Mouse (Mus musculus): ENCODE measurements at regions not wholly inside any gene's neighbourhood (a gene's known extent, or its start where the extent isn't known, plus 50 kb on each side); places are given as distances from the start of the nearest gene placed in this dataset.

DNA sequence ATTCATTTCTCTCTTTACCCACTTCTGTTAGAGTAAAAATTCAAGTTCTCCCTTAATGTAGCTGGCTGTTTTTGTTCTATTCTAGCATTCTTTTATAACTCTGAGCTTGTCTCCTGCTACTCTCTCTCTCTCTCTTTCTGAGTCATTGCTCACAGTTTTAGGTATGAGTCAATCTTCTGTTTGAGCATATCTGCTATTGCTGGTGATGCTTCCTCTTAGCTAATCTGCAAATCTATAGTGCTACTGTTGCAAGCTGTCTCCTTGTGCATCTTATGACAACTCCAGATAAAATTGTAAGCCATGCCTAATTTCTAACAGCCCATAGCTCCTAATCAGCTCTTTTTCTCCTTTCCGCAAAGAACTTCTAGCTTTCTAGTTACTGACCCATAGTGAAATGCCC is 304.5 kb upstream of the Tmem229a start:
- H3K9me3 ChIP-seq (ENCODE audit: low read length) = no peaks in the 10 kb centered on the region
- H3K4me1 ChIP-seq (ENCODE audit: insufficient read depth, low read length) = no peaks in the 10 kb centered on the region
- no peak overlapping the region for H3K4me3 ChIP-seq (ENCODE audit: low read length)
- H3K27ac ChIP-seq (ENCODE audit: low read length) = no peak overlapping the region
- no peak overlapping the region for H3K4me2 ChIP-seq (replicated peaks; ENCODE audit: low read depth, low read length)
- no peak overlapping the region for H3K9ac ChIP-seq (replicated peaks; ENCODE audit: low read length)
- H3K27me3 ChIP-seq (ENCODE audit: insufficient read depth, low read length) = no peaks in the 10 kb centered on the region
- WGBS = 100% methylated on average over 1 of the region's 1 CpGs
- no peak for ATAC-seq (ENCODE audit: low FRiP score, low TSS enrichment)
- H3K36me3 ChIP-seq (ENCODE audit: insufficient read depth, low read length) = no peaks in the 10 kb centered on the region

DNA sequence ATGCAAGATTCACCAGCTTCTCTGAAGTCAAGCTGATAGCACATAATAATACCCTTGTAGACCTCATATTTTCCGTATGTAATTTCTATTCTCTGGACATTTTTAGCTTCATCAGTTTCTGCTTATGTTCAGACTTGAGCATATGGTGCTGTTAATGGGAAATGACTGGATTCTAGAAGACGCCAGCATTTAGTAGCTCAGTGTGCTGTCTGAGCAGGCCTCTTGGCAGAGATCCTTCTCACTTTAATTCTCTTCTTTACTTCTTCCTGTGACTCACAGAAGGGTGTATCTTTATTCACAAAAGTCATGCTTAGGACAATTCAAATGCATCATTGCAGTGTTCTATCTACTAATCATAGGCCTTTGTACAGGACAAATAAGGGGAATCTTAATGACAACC is 299.7 kb upstream of the Tmem229a start:
- H3K4me2 ChIP-seq (replicated peaks; ENCODE audit: low read depth, low read length) = no peak overlapping the region
- no peaks in the 10 kb centered on the region for H3K9me3 ChIP-seq (ENCODE audit: low read length)
- no peaks in the 10 kb centered on the region for H3K4me1 ChIP-seq (ENCODE audit: insufficient read depth, low read length)
- H3K27me3 ChIP-seq (ENCODE audit: insufficient read depth, low read length) = no peaks in the 10 kb centered on the region
- H3K4me3 ChIP-seq (ENCODE audit: low read length) = no peak overlapping the region
- H3K9ac ChIP-seq (replicated peaks; ENCODE audit: low read length) = no peak overlapping the region
- no peak overlapping the region for H3K27ac ChIP-seq (ENCODE audit: low read length)
- WGBS = 90% methylated on average over 2 of the region's 2 CpGs
- no peak for ATAC-seq (ENCODE audit: low FRiP score, low TSS enrichment)
- H3K36me3 ChIP-seq (ENCODE audit: insufficient read depth, low read length) = no peaks in the 10 kb centered on the region

DNA sequence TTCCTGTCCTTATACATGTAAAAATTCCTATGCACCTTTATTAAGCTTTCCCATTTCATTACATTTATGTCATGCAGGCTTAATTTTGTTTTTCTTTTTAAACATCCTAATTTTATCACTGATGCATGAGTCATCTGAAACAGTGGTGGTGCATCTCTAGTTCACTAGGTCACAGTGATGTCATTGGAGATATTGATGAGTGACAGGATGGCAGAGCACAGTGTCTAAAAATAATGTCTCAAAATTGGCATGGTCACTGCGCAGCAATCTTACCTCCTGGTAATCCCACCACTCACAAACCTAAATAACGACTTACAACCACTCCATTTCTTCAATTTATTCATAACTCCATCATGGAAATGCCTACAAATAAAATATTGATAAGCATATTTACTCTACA is 280.9 kb upstream of the Tmem229a start:
- Histone ChIP-seq H3K27me3 (ENCODE audit: insufficient read depth, low read length) (no peaks in the 10 kb centered on the region), H3K4me2 (replicated peaks; ENCODE audit: low read depth, low read length) (no peak overlapping the region), H3K4me3 (ENCODE audit: low read length) (no peak overlapping the region), H3K36me3 (ENCODE audit: insufficient read depth, low read length) (no peaks in the 10 kb centered on the region), H3K4me1 (ENCODE audit: insufficient read depth, low read length) (no peaks in the 10 kb centered on the region), H3K9me3 (ENCODE audit: low read length) (no peaks in the 10 kb centered on the region), H3K27ac (ENCODE audit: low read length) (no peak overlapping the region), H3K9ac (replicated peaks; ENCODE audit: low read length) (no peak overlapping the region)
- 86% methylated on average over 2 of the region's 2 CpGs for WGBS
- ATAC-seq (ENCODE audit: low FRiP score, low TSS enrichment) = no peak

DNA sequence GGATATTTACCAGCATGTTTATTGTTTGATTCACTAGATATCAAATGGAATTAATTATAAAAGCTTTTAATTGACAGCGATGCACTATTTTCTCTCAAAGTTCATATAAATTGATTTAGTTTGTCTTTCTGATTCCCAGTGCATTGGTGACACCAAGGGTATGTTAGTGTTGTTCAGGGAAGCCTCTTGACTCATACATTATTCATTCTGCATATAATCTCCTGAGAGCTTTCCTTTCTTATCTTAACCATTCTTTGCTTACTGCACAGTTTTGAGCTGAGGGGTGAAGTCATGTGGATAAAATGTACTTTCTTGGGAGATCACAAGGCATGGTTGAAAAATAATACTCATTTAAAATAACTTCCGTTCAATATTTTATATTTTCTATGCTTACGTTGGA is 280.5 kb upstream of the Tmem229a start:
- no peak overlapping the region for H3K9ac ChIP-seq (replicated peaks; ENCODE audit: low read length)
- no peaks in the 10 kb centered on the region for H3K4me1 ChIP-seq (ENCODE audit: insufficient read depth, low read length)
- no peaks in the 10 kb centered on the region for H3K36me3 ChIP-seq (ENCODE audit: insufficient read depth, low read length)
- no peak for ATAC-seq (ENCODE audit: low FRiP score, low TSS enrichment)
- no peak overlapping the region for H3K4me2 ChIP-seq (replicated peaks; ENCODE audit: low read depth, low read length)
- no peaks in the 10 kb centered on the region for H3K27me3 ChIP-seq (ENCODE audit: insufficient read depth, low read length)
- 87% methylated on average over 3 of the region's 3 CpGs for WGBS
- no peak overlapping the region for H3K27ac ChIP-seq (ENCODE audit: low read length)
- H3K9me3 ChIP-seq (ENCODE audit: low read length) = no peaks in the 10 kb centered on the region
- no peak overlapping the region for H3K4me3 ChIP-seq (ENCODE audit: low read length)
